Comparison of ENCODE assay signal across 28 mouse cellular contexts in the genomic region with DNA sequence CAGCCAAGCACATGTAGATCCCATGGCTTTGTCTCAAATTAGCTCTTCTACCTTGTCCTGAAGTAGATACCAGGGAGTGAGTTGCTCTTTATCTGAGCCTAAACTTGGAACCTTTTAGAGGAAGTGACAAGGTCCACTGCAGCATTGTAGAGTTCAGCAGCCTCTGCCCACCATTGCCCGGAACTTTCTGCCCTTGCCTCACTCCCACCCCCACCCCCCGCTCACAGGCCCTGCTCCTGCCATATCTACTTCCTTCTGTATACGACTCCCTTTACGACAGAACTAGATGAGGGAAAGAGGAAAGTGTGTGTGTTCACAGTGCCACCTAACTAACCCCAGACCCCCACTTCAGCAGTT. TPM values are rescaled to one million over a fixed set of nuclear protein-coding genes. Genes with fewer than 3 reads are reported as not detected.
DNase-seq lines count a peak whose midpoint lies in the region; ATAC-seq lines count a peak whose summit lies in the region.
"Had no signal": no experiment of that assay in that cellular context is flagged by ENCODE, and none has a peak within 500 bp of the region (broad histone marks: within the 10 kb centered on the region; RNA-seq: fewer than 3 reads in every experiment).

No protein-coding gene starts in this region.

- no peak overlapping the region for H3K9ac ChIP-seq in intestine, embryonic 15.5 days
- no peak overlapping the region for H3K9ac ChIP-seq in forebrain, embryonic 16.5 days (replicated peaks; ENCODE audit: low read depth, low read length)
- no peak overlapping the region for H3K9ac ChIP-seq in neural tube, embryonic 15.5 days (replicated peaks)
- H3K9ac ChIP-seq: heart, embryonic 15.5 days; hindbrain, embryonic 14.5 days; limb, embryonic 13.5 days; liver, embryonic 14.5 days; lung, embryonic 14.5 days; neural tube, embryonic 13.5 days had no signal

- H3K4me3 ChIP-seq in intestine, embryonic 15.5 days (replicated peaks), result no peak overlapping the region
- H3K4me3 ChIP-seq in forebrain, embryonic 16.5 days (replicated peaks; ENCODE audit: low read length), result no peak overlapping the region
- H3K4me3 ChIP-seq in neural tube, embryonic 15.5 days (replicated peaks), result no peak overlapping the region
- H3K4me3 ChIP-seq: heart, embryonic 15.5 days; layer of hippocampus, adult 2 months; limb, embryonic 13.5 days; midbrain, embryonic 10.5 days; myocyte; neural tube, embryonic 13.5 days had no signal

- 37% methylated on average over 4 of the region's 4 CpGs for WGBS in intestine, embryonic 15.5 days
- WGBS in forebrain, embryonic 16.5 days, result 90% methylated on average over 4 of the region's 4 CpGs
- 76% methylated on average over 4 of the region's 4 CpGs for WGBS in neural tube, embryonic 15.5 days

- no peaks in the 10 kb centered on the region for H3K9me3 ChIP-seq in intestine, embryonic 15.5 days
- H3K9me3 ChIP-seq in forebrain, embryonic 16.5 days (ENCODE audit: control insufficient read depth, low read length), result no peaks in the 10 kb centered on the region
- H3K9me3 ChIP-seq in neural tube, embryonic 15.5 days (replicated peaks), result no peaks in the 10 kb centered on the region
- H3K9me3 ChIP-seq: heart, embryonic 15.5 days; limb, embryonic 13.5 days; midbrain, embryonic 10.5 days; neural tube, embryonic 13.5 days had no signal

- ATAC-seq in intestine, embryonic 15.5 days, result peak; percentile 61
- ATAC-seq in megakaryocyte progenitor cell, adult 5-6 weeks (replicated peaks; ENCODE audit: poor library complexity), result peak; percentile 81
- no peak for ATAC-seq in forebrain, embryonic 16.5 days
- no peak for ATAC-seq in neural tube, embryonic 15.5 days (ENCODE audit: low FRiP score)
- ATAC-seq: activated CD4-positive, CD25-positive, alpha-beta regulatory T cell, adult 4 months; forebrain, embryonic 14.5 days; inflammation-experienced regulatory T-cells, adult 6 months; midbrain, embryonic 16.5 days had no signal

- DNase-seq in thymus, postnatal 25 days, result peak; percentile 18
- DNase-seq in thymus, postnatal 36 days, result no peak
- DNase-seq in frontal cortex, postnatal 14 days (ENCODE audit: low spot score in 2 of 2), result no peak
- DNase-seq: adrenal gland, adult 8-10 months; cerebellum, adult 8-10 months; cerebellum, postnatal 36 days; gastrocnemius, postnatal 14 days; heart, postnatal 36 days; kidney, postnatal 25 days; layer of hippocampus, postnatal 36 days; lung, embryonic 14.5 days; right cerebral cortex, adult 18-20 months had no signal

- no peaks in the 10 kb centered on the region for H3K27me3 ChIP-seq in intestine, embryonic 15.5 days (replicated peaks)
- H3K27me3 ChIP-seq in forebrain, embryonic 16.5 days (replicated peaks; ENCODE audit: control insufficient read depth, insufficient read depth, low read length), result no peaks in the 10 kb centered on the region
- H3K27me3 ChIP-seq in neural tube, embryonic 15.5 days (replicated peaks), result no peaks in the 10 kb centered on the region
- H3K27me3 ChIP-seq: heart, embryonic 15.5 days; limb, embryonic 13.5 days; neural tube, embryonic 13.5 days had no signal

- peak overlapping the region; percentile 67 for H3K27ac ChIP-seq in intestine, embryonic 15.5 days
- no peak overlapping the region for H3K27ac ChIP-seq in forebrain, embryonic 16.5 days (ENCODE audit: low read length)
- H3K27ac ChIP-seq in neural tube, embryonic 15.5 days (replicated peaks), result no peak overlapping the region
- H3K27ac ChIP-seq: heart, embryonic 15.5 days; hindbrain, embryonic 14.5 days; layer of hippocampus, adult 2 months; limb, embryonic 13.5 days; liver, embryonic 14.5 days; midbrain, embryonic 10.5 days; neural tube, embryonic 13.5 days had no signal

- peaks cover 11% of the 10 kb centered on the region; the same call in 1 of the 2 replicates for H3K4me1 ChIP-seq in intestine, embryonic 15.5 days (replicated peaks)
- H3K4me1 ChIP-seq in forebrain, embryonic 16.5 days (replicated peaks; ENCODE audit: control insufficient read depth, insufficient read depth, low read length), result no peaks in the 10 kb centered on the region
- H3K4me1 ChIP-seq in neural tube, embryonic 15.5 days, result no peaks in the 10 kb centered on the region
- H3K4me1 ChIP-seq: heart, embryonic 15.5 days; neural tube, embryonic 13.5 days had no signal

- no peak overlapping the region for H3K4me2 ChIP-seq in intestine, embryonic 15.5 days (replicated peaks)
- no peak overlapping the region for H3K4me2 ChIP-seq in forebrain, embryonic 16.5 days (ENCODE audit: low read length)
- H3K4me2 ChIP-seq in neural tube, embryonic 15.5 days, result no peak overlapping the region
- H3K4me2 ChIP-seq: heart, embryonic 15.5 days; hindbrain, embryonic 14.5 days; limb, embryonic 13.5 days; lung, embryonic 14.5 days; neural tube, embryonic 13.5 days had no signal

- no peaks in the 10 kb centered on the region for H3K36me3 ChIP-seq in intestine, embryonic 15.5 days
- no peaks in the 10 kb centered on the region for H3K36me3 ChIP-seq in forebrain, embryonic 16.5 days (ENCODE audit: control insufficient read depth, insufficient read depth)
- no peaks in the 10 kb centered on the region for H3K36me3 ChIP-seq in neural tube, embryonic 15.5 days
- H3K36me3 ChIP-seq: heart, embryonic 15.5 days; limb, embryonic 13.5 days; midbrain, embryonic 10.5 days; neural tube, embryonic 13.5 days had no signal

RNA-seq across cellular contexts. Expression of gene Det1, which starts 17.4 kb away (rescaled TPM):
- polyA plus RNA-seq in intestine, embryonic 15.5 days (2015; fragmentation: Nextera tagmentation; extraction: Ambion mirVana), result 15.1 and 15.7 TPM in 2 replicates
- total RNA-seq in megakaryocyte progenitor cell, adult 5-6 weeks (2015), result 16.1 and 19.3 TPM in 2 replicates
- 14.0 and 15.5 TPM in 2 replicates for total RNA-seq in megakaryocyte progenitor cell, adult 5-6 weeks (2017)
- 16.3 and 17.5 TPM in 2 replicates for polyA plus RNA-seq in forebrain, embryonic 16.5 days (2015; fragmentation: Nextera tagmentation; extraction: Ambion mirVana)
- polyA plus RNA-seq in neural tube, embryonic 15.5 days (2015; fragmentation: Nextera tagmentation; extraction: Ambion mirVana), result 12.6 and 13.5 TPM in 2 replicates

RNA-seq across cellular contexts. Expression of gene Aen, which starts 31.2 kb away (rescaled TPM):
- 35.6 and 40.6 TPM in 2 replicates for polyA plus RNA-seq in intestine, embryonic 15.5 days (2015; fragmentation: Nextera tagmentation; extraction: Ambion mirVana)
- total RNA-seq in megakaryocyte progenitor cell, adult 5-6 weeks (2015), result 14.8 and 15.1 TPM in 2 replicates
- 39.7 and 46.6 TPM in 2 replicates for total RNA-seq in megakaryocyte progenitor cell, adult 5-6 weeks (2017)
- polyA plus RNA-seq in forebrain, embryonic 16.5 days (2015; fragmentation: Nextera tagmentation; extraction: Ambion mirVana), result 60.1 and 65.6 TPM in 2 replicates
- polyA plus RNA-seq in neural tube, embryonic 15.5 days (2015; fragmentation: Nextera tagmentation; extraction: Ambion mirVana), result 55.7 and 58.6 TPM in 2 replicates

RNA-seq across cellular contexts. Expression of gene Isg20, which starts 48.8 kb away (rescaled TPM):
- polyA plus RNA-seq in intestine, embryonic 15.5 days (2015; fragmentation: Nextera tagmentation; extraction: Ambion mirVana), result 4.5 and 5.8 TPM in 2 replicates
- total RNA-seq in megakaryocyte progenitor cell, adult 5-6 weeks (2015), result 25.3 and 35.0 TPM in 2 replicates
- 7.7 and 8.0 TPM in 2 replicates for total RNA-seq in megakaryocyte progenitor cell, adult 5-6 weeks (2017)
- polyA plus RNA-seq in forebrain, embryonic 16.5 days (2015; fragmentation: Nextera tagmentation; extraction: Ambion mirVana), result 2.0 TPM in 2 replicates
- polyA plus RNA-seq in neural tube, embryonic 15.5 days (2015; fragmentation: Nextera tagmentation; extraction: Ambion mirVana), result 1.3 and 10.5 TPM in 2 replicates
- polyA plus RNA-seq: neural tube, embryonic 13.5 days had no signal

Comparison
In these comparisons a context has a peak if more than half of its experiments do, and no peak if none do; other contexts are left out.
1. ATAC-seq: peak in intestine, embryonic 15.5 days (single experiment) and megakaryocyte progenitor cell, adult 5-6 weeks (single experiment); none in forebrain, embryonic 16.5 days (single experiment) and neural tube, embryonic 15.5 days (single experiment).